Mouse (Mus musculus): ENCODE data around the gene Tmem214. TPM values are rescaled to one million over a fixed set of nuclear protein-coding genes. Genes with fewer than 3 reads are reported as not detected.

The Tmem214 gene
- polyA plus RNA-seq, 1 experiment = 0.90 TPM

- Histone ChIP-seq H3K27me3 (ENCODE audit: control insufficient read depth) (no peaks in the 10 kb centered on the region), H3K9me3 (ENCODE audit: control insufficient read depth, low read length) (peaks cover 3% of the 10 kb centered on the region; the same call in 1 of the 2 replicates)
- TF ChIP-seq GATA1 (IDR thresholded peaks at IDR 0.05; ENCODE audit: low read length) (no peak), TAL1 (IDR thresholded peaks at IDR 0.05; ENCODE audit: low read length) (no peak)
Measured at GRCm38 (mm10) chr5:30841896-30842295, 25.9 kb upstream of the Tmem214 start.

GRCm38 (mm10) chr5:30849891-30850555, 17.8 kb upstream of the Tmem214 start:
- no peaks in the 10 kb centered on the region for H3K36me3 ChIP-seq (ENCODE audit: control insufficient read depth)
- H3K4me3 ChIP-seq (replicated peaks) = no peak overlapping the region
- H3K27me3 ChIP-seq (ENCODE audit: control insufficient read depth) = no peaks in the 10 kb centered on the region
- TF ChIP-seq TAL1 (IDR thresholded peaks at IDR 0.05; ENCODE audit: low read length) = no peak
- no peak for TF ChIP-seq GATA1 (IDR thresholded peaks at IDR 0.05; ENCODE audit: low read length)
- no peaks in the 10 kb centered on the region for H3K4me1 ChIP-seq (ENCODE audit: control insufficient read depth)
- H3K9me3 ChIP-seq (ENCODE audit: control insufficient read depth, low read length) = no peaks in the 10 kb centered on the region

More at GRCm38 (mm10) chr5:30841896-30842295, 25.9 kb upstream of the Tmem214 start:
- H3K4me3 ChIP-seq (replicated peaks) = no peak overlapping the region
- H3K4me1 ChIP-seq (ENCODE audit: control insufficient read depth) = no peaks in the 10 kb centered on the region
- no peaks in the 10 kb centered on the region for H3K36me3 ChIP-seq (ENCODE audit: control insufficient read depth)

- H3K4me1 ChIP-seq (ENCODE audit: control insufficient read depth) = no peaks in the 10 kb centered on the region
- H3K9me3 ChIP-seq (ENCODE audit: control insufficient read depth, low read length) = no peaks in the 10 kb centered on the region
- no peak overlapping the region for H3K4me3 ChIP-seq (replicated peaks)
- H3K36me3 ChIP-seq (ENCODE audit: control insufficient read depth) = no peaks in the 10 kb centered on the region
- TF ChIP-seq TAL1 (IDR thresholded peaks at IDR 0.05; ENCODE audit: low read length) (no peak), GATA1 (IDR thresholded peaks at IDR 0.05; ENCODE audit: low read length) (no peak)
- H3K27me3 ChIP-seq (ENCODE audit: control insufficient read depth) = no peaks in the 10 kb centered on the region
Measured at GRCm38 (mm10) chr5:30850556-30850925, 17.3 kb upstream of the Tmem214 start.

GRCm38 (mm10) chr5:30853522-30853921, 14.3 kb upstream of the Tmem214 start:
- no peaks in the 10 kb centered on the region for H3K9me3 ChIP-seq (ENCODE audit: control insufficient read depth, low read length)
- H3K4me1 ChIP-seq (ENCODE audit: control insufficient read depth) = no peaks in the 10 kb centered on the region
- no peak overlapping the region for H3K4me3 ChIP-seq (replicated peaks)
- no peaks in the 10 kb centered on the region for H3K36me3 ChIP-seq (ENCODE audit: control insufficient read depth)
- TF ChIP-seq TAL1 (IDR thresholded peaks at IDR 0.05; ENCODE audit: low read length) (no peak), GATA1 (IDR thresholded peaks at IDR 0.05; ENCODE audit: low read length) (no peak)
- H3K27me3 ChIP-seq (ENCODE audit: control insufficient read depth) = no peaks in the 10 kb centered on the region

DNA sequence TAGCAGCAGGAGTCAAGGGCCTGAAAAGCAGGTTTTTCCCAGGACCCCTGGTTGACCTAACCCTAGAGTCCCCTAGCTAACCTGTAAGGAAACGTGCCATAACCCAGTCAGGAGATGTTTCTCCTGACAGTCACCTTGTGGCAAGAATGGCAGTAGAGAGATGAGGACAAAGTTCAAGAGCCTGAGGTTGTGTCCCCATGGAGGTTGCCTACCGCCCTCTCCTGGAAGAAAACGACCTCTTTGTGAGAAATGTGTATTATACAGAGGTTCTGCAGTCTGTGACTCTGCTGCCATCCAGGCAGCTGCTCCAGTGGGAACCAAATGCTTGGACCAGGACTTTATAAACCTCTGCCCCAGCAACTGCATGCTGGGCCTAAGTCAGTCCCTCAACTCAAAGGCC, 12.1 kb upstream of the Tmem214 start:
- no peak for TF ChIP-seq GATA1 (IDR thresholded peaks at IDR 0.05; ENCODE audit: low read length)
- TF ChIP-seq TAL1 (IDR thresholded peaks at IDR 0.05; ENCODE audit: low read length) = no peak
- Histone ChIP-seq H3K36me3 (ENCODE audit: control insufficient read depth) (no peaks in the 10 kb centered on the region), H3K27me3 (ENCODE audit: control insufficient read depth) (no peaks in the 10 kb centered on the region), H3K9me3 (ENCODE audit: control insufficient read depth, low read length) (no peaks in the 10 kb centered on the region), H3K4me3 (replicated peaks) (no peak overlapping the region), H3K4me1 (ENCODE audit: control insufficient read depth) (no peaks in the 10 kb centered on the region)

DNA sequence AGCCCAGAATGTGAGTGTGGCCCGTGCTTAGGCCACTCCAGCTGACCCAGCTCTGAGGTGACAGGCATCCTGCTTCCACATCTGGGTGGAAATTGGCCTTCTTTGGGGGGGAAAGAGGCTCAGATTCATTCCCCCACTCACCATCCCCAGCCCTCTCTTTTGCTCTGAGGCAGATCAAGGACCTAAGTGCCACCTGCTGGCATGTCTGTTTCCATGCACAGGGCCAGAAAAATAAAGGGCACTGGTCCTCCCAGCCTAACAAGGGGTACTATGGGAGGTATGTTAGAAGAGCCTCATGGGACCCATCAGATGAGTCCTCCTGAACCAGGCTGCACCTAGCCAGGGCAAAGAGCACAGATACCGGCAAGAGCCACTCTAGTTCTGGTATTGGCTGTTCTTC, 11.7 kb upstream of the Tmem214 start:
- H3K9me3 ChIP-seq (ENCODE audit: control insufficient read depth, low read length) = no peaks in the 10 kb centered on the region
- H3K27me3 ChIP-seq (ENCODE audit: control insufficient read depth) = no peaks in the 10 kb centered on the region
- no peak overlapping the region for H3K4me3 ChIP-seq (replicated peaks)

GRCm38 (mm10) chr5:30863852-30864251, 4.0 kb upstream of the Tmem214 start:
- Histone ChIP-seq H3K9me3 (ENCODE audit: control insufficient read depth, low read length) (no peaks in the 10 kb centered on the region), H3K27me3 (ENCODE audit: control insufficient read depth) (peaks cover 9% of the 10 kb centered on the region; the same call in 1 of the 2 replicates), H3K4me1 (ENCODE audit: control insufficient read depth) (peaks cover 8% of the 10 kb centered on the region), H3K36me3 (ENCODE audit: control insufficient read depth) (no peaks in the 10 kb centered on the region), H3K4me3 (replicated peaks) (no peak overlapping the region)
- TF ChIP-seq TAL1 (IDR thresholded peaks at IDR 0.05; ENCODE audit: low read length) (no peak), GATA1 (IDR thresholded peaks at IDR 0.05; ENCODE audit: low read length) (no peak)

More for the DNA sequence above, 11.7 kb upstream of the Tmem214 start:
- Histone ChIP-seq H3K4me1 (ENCODE audit: control insufficient read depth) (no peaks in the 10 kb centered on the region), H3K36me3 (ENCODE audit: control insufficient read depth) (no peaks in the 10 kb centered on the region)
- TF ChIP-seq TAL1 (IDR thresholded peaks at IDR 0.05; ENCODE audit: low read length) (no peak), GATA1 (IDR thresholded peaks at IDR 0.05; ENCODE audit: low read length) (no peak)

DNA sequence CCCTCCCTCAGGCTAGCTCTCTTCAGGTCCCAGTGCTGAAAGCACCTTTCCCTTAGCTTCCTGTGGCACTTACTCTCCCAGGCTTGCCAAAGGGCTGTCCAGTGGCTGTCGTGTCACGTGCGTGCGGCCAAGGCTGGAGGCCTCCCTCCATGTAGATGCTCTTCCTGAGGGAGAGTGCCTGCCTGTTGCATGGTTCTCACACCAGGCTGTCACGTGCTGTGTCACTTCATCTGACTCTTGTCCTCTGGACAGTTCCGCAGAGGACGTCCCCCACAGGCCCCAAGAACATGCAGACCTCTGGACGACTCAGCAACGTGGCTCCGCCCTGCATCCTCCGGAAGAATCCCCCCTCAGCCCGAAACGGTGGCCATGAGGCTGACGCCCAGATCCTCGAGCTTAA, 3.5 kb upstream of the Tmem214 start:
- Histone ChIP-seq H3K9me3 (ENCODE audit: control insufficient read depth, low read length) (no peaks in the 10 kb centered on the region), H3K4me3 (replicated peaks) (no peak overlapping the region), H3K36me3 (ENCODE audit: control insufficient read depth) (no peaks in the 10 kb centered on the region), H3K4me1 (ENCODE audit: control insufficient read depth) (peaks cover 13% of the 10 kb centered on the region), H3K27me3 (ENCODE audit: control insufficient read depth) (peaks cover 9% of the 10 kb centered on the region; the same call in 1 of the 2 replicates)
- no peak for TF ChIP-seq TAL1 (IDR thresholded peaks at IDR 0.05; ENCODE audit: low read length)

DNA sequence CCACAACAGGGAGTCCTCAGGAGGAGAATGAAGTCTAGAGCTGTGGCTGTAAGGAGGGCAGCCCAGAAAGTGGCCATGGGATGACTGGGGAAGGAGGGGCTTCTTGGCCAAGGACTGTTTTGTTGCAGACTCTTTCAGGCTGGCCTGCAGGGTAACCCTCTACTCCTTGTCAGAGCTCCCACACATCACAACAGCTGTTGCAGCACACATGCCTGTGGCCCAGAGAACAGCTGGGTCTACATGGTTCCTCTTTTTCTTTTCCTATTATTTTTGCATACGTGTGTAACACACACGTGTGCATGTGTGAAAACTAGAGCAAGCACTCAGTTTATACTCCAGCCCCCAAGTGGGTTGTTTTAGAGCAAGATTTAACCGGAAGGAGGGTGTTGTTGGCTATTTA, 941 bp upstream of the Tmem214 start:
- Histone ChIP-seq H3K4me3 (replicated peaks) (no peak overlapping the region), H3K9me3 (ENCODE audit: control insufficient read depth, low read length) (no peaks in the 10 kb centered on the region), H3K36me3 (ENCODE audit: control insufficient read depth) (peaks cover 12% of the 10 kb centered on the region), H3K4me1 (ENCODE audit: control insufficient read depth) (peaks cover 24% of the 10 kb centered on the region), H3K27me3 (ENCODE audit: control insufficient read depth) (peaks cover 9% of the 10 kb centered on the region; the same call in 1 of the 2 replicates)
- TF ChIP-seq GATA1 (IDR thresholded peaks at IDR 0.05; ENCODE audit: low read length) (no peak), TAL1 (IDR thresholded peaks at IDR 0.05; ENCODE audit: low read length) (no peak)

- H3K9me3 ChIP-seq (ENCODE audit: control insufficient read depth, low read length) = no peaks in the 10 kb centered on the region
- peaks cover 24% of the 10 kb centered on the region for H3K4me1 ChIP-seq (ENCODE audit: control insufficient read depth)
- peaks cover 9% of the 10 kb centered on the region; the same call in 1 of the 2 replicates for H3K27me3 ChIP-seq (ENCODE audit: control insufficient read depth)
- H3K4me3 ChIP-seq (replicated peaks) = peak overlapping the region; percentile 95
- peaks cover 33% of the 10 kb centered on the region for H3K36me3 ChIP-seq (ENCODE audit: control insufficient read depth)
- no peak for TF ChIP-seq GATA1 (IDR thresholded peaks at IDR 0.05; ENCODE audit: low read length)
- no peak for TF ChIP-seq TAL1 (IDR thresholded peaks at IDR 0.05; ENCODE audit: low read length)
Measured at GRCm38 (mm10) chr5:30868981-30869380, 1.2 kb downstream of the Tmem214 start.

Data from erythroblast, embryonic 14.5 days (primary cell).